Mouse (Mus musculus): ENCODE results near the gene Abtb1.

- no peak for TF ChIP-seq CTCF (IDR thresholded peaks at IDR 0.05; ENCODE audit: borderline replicate concordance, control insufficient read depth, extremely low read depth, insufficient read depth, low read length, poor library complexity)
- no peak for TF ChIP-seq POLR2A (IDR thresholded peaks at IDR 0.05; ENCODE audit: control insufficient read depth, extremely low read depth, insufficient read depth, low read length, poor library complexity)
Measured at GRCm38 (mm10) chr6:88810291-88810690, 31.5 kb downstream of the Abtb1 start.

All from thymus, adult 2 months (tissue).